Mouse (Mus musculus) midbrain, embryonic 13.5 days (tissue): ENCODE results near the gene Atxn2. TPM values are rescaled to one million over a fixed set of nuclear protein-coding genes. Genes with fewer than 3 reads are reported as not detected.

Experiments used
- ATAC-seq: fragments of 200-750 bp; cut with Nextera tagmentation; 2 replicates; pipeline ENCODE4 v1.8.0; 2017; ENCODE audit warnings: mild to moderate bottlenecking, moderate TSS enrichment, moderate library complexity
- H3K27ac ChIP-seq: fragments of 300-500 bp; sonication (generic); 2 replicates; pipeline ENCODE4 v1.5.1; 2015; ENCODE audit warnings: inconsistent platforms, mild to moderate bottlenecking, moderate library complexity
- H3K27me3 ChIP-seq: fragments of 300-500 bp; sonication (generic); 2 replicates; pipeline ENCODE4 v1.6.1; 2015; ENCODE audit warnings: mild to moderate bottlenecking, inconsistent platforms
- H3K36me3 ChIP-seq: fragments of 300-500 bp; sonication (generic); 2 replicates; pipeline ENCODE4 v1.6.1; 2015; ENCODE audit warnings: mild to moderate bottlenecking, inconsistent platforms
- H3K4me1 ChIP-seq: fragments of 300-500 bp; sonication (generic); replicated peaks from 2 replicates; pipeline ENCODE4 v1.6.1; 2015; ENCODE audit warnings: inconsistent platforms
- H3K4me2 ChIP-seq: fragments of 300-500 bp; sonication (generic); replicated peaks from 2 replicates; pipeline ENCODE4 v1.6.1; 2015; ENCODE audit warnings: moderate library complexity, mild to moderate bottlenecking, inconsistent platforms
- H3K4me3 ChIP-seq: fragments of 300-500 bp; sonication (generic); replicated peaks from 2 replicates; pipeline ENCODE4 v1.5.1; 2015; ENCODE audit warnings: mild to moderate bottlenecking, inconsistent platforms
- H3K9ac ChIP-seq: fragments of 300-500 bp; sonication (generic); replicated peaks from 2 replicates; pipeline ENCODE4 v1.6.1; 2015; ENCODE audit warnings: mild to moderate bottlenecking, inconsistent platforms
- H3K9me3 ChIP-seq: fragments of 300-500 bp; sonication (generic); 2 replicates; pipeline ENCODE4 v1.6.1; 2016; ENCODE audit warnings: mild to moderate bottlenecking, inconsistent platforms
- whole genome bisulfite sequencing: fragments of 180-500 bp; shearing (Covaris S2); methylation state at CpG from one replicate; pipeline ENCODE4 v1.1.7; 2015; 5-methylcytosine and 5-hydroxymethylcytosine counted together
- microRNA-seq: library from miRNA; unstranded; fragments of <30 nt; microRNA quantifications from one replicate; pipeline ENCODE4, GENCODE M21; 2016
- polyA plus RNA-seq: library from polyadenylated mRNA; unstranded; fragments of >200 nt; fragmentation: Nextera tagmentation; extraction: Ambion mirVana; gene quantifications from 2 replicates; pipeline ENCODE4 v1.2.1, GENCODE M21; 2015

The Atxn2 gene
- polyA plus RNA-seq, 1 experiment from 2014 or later: 57.6 TPM

GRCm38 (mm10) chr5:121861964-121862363 is 150.8 kb downstream of the Atxn2 start:
- Histone ChIP-seq H3K27ac (no peak overlapping the region), H3K9me3 (0 out of 2 replicates have a peak, but pooled peaks cover 6% of the 10 kb centered on the region), H3K4me3 (no peak overlapping the region), H3K9ac (no peak overlapping the region), H3K36me3 (peaks cover 53% of the 10 kb centered on the region), H3K27me3 (no peaks in the 10 kb centered on the region), H3K4me1 (0 out of 2 replicates have a peak, but pooled peaks cover 4% of the 10 kb centered on the region), H3K4me2 (no peak overlapping the region)
- ATAC-seq: no peak
- WGBS: 68% methylated on average over 5 of the region's 5 CpGs

GRCm38 (mm10) chr5:121864330-121864729 is 153.2 kb downstream of the Atxn2 start:
- Histone ChIP-seq H3K27me3 (no peaks in the 10 kb centered on the region), H3K9ac (no peak overlapping the region), H3K36me3 (peaks cover 62% of the 10 kb centered on the region), H3K4me1 (0 out of 2 replicates have a peak, but pooled peaks cover 4% of the 10 kb centered on the region), H3K9me3 (0 out of 2 replicates have a peak, but pooled peaks cover 6% of the 10 kb centered on the region), H3K4me2 (no peak overlapping the region), H3K27ac (no peak overlapping the region), H3K4me3 (no peak overlapping the region)
- WGBS: 14% methylated on average over 8 of the region's 11 CpGs
- no peak for ATAC-seq

Small RNA genes within 50 kb of the gene (microRNA-seq; reads per million reads assigned to microRNA genes)
- not detected for gene Mir7031

Other genes with a start within 250 kb of the Atxn2 start
- gene Adam1b, start 207.9 kb upstream of the Atxn2 start, polyA plus RNA-seq: not detected in 2 replicates
- 4.9 TPM in 2 replicates for gene Adam1a, start 165.9 kb upstream of the Atxn2 start, polyA plus RNA-seq
- not detected in 2 replicates for gene Gm42878, start 165.9 kb upstream of the Atxn2 start, polyA plus RNA-seq
- 55.5 and 60.5 TPM in 2 replicates for gene Mapkapk5, start 165.4 kb upstream of the Atxn2 start, polyA plus RNA-seq
- 91.9 and 92.3 TPM in 2 replicates for gene Aldh2, start 117.5 kb upstream of the Atxn2 start, polyA plus RNA-seq
- 1.2 and 1.3 TPM in 2 replicates for gene Acad12, start 92.4 kb upstream of the Atxn2 start, polyA plus RNA-seq
- gene Acad10, start 50.8 kb upstream of the Atxn2 start, polyA plus RNA-seq: 1.8 and 2.3 TPM in 2 replicates
- gene Brap, start 50.8 kb upstream of the Atxn2 start, polyA plus RNA-seq: 42.7 and 44.9 TPM in 2 replicates
- 5.3 and 6.0 TPM in 2 replicates for gene Sh2b3, start 126.3 kb downstream of the Atxn2 start, polyA plus RNA-seq
- gene Pheta1, start 137.6 kb downstream of the Atxn2 start, polyA plus RNA-seq: 52.3 and 56.8 TPM in 2 replicates